Mouse (Mus musculus) left cerebral cortex, postnatal 10 days (tissue): ENCODE measurements around the gene Wwox. TPM values are rescaled to one million over a fixed set of nuclear protein-coding genes. Genes with fewer than 3 reads are reported as not detected.

Experiments used
- DNase-seq, 2 experiments: peaks; one replicate each; pipeline ENCODE4 v3.0.0; 2021 to 2022; ENCODE audit warnings: low spot score in 2 of 2, mixed read lengths in 1 of 2; ENCODE audit errors: extremely low spot score in 1 of 2
- intact Hi-C: fragments of 180-260 bp; cut with DNase I; formaldehyde crosslinking; loops from one replicate; pipeline ENCODE4 v1.15.1; 2025
- total RNA-seq, 2 experiments: library from RNA; stranded (reverse); gene quantifications; 2 replicates each; pipeline ENCODE4 v1.2.3; 2021

Wwox gene
- total RNA-seq, 2 experiments from 2014 or later, result 12.5 to 13.4 TPM

DNA sequence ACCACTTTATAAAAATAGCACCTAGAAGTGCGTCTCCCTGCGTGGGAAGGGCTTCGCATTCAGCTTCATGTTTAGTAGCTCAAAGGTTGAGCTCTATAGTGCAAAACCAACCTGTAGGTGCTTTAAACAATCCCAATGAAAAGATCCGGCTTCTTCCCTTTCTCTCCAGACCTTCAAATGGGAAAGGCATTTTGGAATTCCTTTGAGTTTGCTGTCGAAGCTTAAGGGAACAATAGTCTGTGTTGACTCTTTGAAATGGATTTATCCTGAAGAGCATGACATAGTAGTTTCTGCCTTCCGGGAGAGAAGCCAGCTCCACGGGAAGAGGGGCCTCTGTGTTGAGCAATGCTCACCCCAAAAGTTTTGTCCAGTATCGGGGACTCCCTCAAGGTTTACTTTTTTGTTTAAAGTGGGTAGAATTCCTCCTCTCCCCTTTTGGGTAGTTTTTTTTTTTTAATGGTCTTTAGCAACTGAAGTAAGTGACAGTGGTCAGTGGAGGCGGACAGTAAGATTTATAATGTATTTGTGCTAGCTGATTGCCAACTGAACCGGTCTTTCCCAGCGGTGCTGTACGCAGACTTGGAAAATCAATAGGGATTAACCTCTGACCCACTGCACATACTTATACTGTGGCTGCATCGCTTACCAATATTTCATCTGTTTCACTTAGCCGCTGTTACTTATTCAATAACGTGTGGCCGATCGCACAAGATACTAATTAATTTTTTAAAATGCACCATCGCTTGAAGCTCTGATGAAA is 312.1 kb downstream of the Wwox start:
- intact Hi-C loops, result no loop called here
- DNase-seq, result no peak

GRCm38 (mm10) chr8:114759621-114760020 is 320.2 kb downstream of the Wwox start:
- DNase-seq, result no peak
- intact Hi-C loops, result loop anchor here (10.0 kb wide), 1 partner anchor 1675 kb away; no protein-coding TSS in a partner anchor

GRCm38 (mm10) chr8:114768536-114768935 is 329.1 kb downstream of the Wwox start:
- no peak for DNase-seq
- intact Hi-C loops, result loop anchor here (10.0 kb wide), 1 partner anchor 1666 kb away; no protein-coding TSS in a partner anchor

DNA sequence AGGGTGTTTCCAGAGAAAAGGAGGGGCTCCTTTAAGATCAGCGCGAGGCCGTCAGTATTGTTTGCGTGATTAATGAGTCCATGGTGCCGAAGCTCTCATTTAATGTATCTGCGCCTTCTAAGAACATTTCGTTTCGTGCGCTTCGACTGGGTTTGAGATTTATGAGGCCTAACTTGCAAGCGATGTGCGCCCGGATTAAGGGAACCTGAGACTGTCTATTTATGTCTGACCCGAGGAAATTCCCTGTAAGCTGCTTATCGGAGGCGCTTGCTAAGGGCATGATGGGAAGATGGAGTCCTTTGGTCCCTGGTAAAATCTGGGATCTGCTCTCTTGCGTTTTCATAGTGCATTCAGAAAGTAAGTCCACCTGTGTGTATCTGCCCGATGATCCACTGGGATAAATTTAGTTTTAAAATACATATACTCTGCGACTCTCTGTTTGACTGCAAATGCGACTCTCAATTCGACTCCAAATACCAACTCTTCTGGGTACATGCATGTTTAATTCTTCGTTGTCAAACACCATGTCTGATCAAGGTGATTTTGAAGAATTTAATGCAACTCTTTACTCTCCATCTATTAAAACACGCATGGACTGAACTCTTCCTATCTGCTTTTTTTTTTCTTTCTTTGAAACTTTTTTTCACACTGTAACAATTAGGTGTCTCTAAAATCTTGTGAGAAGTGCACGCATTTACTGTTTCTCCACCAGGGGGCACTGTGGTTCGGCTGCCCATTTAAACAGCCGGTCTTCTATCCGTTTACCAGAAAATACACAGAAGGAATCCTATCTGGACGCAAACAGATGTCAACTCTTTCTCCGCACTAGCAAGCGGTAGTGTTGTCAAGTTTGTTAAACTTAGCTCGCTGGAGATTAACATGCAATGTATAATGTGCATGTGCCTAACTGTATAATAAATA is 331.7 kb downstream of the Wwox start:
- intact Hi-C loops, result loop anchor here (2.0 kb wide), 2 partner anchors 200 to 940 kb away; no protein-coding TSS in a partner anchor
- DNase-seq, result peak; percentile 65 to 82

- no peak for DNase-seq
- intact Hi-C loops, result no loop called here
Measured at GRCm38 (mm10) chr8:114772276-114772849, 332.9 kb downstream of the Wwox start.

GRCm38 (mm10) chr8:114773461-114774414 is 334.3 kb downstream of the Wwox start:
- peak; percentile 42 to 78 for DNase-seq
- intact Hi-C loops, result no loop called here

- no peak for DNase-seq
- intact Hi-C loops, result no loop called here
Measured at GRCm38 (mm10) chr8:114774415-114774775, 334.9 kb downstream of the Wwox start.

- no peak for DNase-seq
- intact Hi-C loops, result no loop called here
Measured at GRCm38 (mm10) chr8:114775543-114775942, 336.1 kb downstream of the Wwox start.

GRCm38 (mm10) chr8:114776696-114777095 is 337.2 kb downstream of the Wwox start:
- intact Hi-C loops, result no loop called here
- no peak for DNase-seq

GRCm38 (mm10) chr8:114777271-114777980 is 338.0 kb downstream of the Wwox start:
- DNase-seq, result no peak
- intact Hi-C loops, result no loop called here

DNA sequence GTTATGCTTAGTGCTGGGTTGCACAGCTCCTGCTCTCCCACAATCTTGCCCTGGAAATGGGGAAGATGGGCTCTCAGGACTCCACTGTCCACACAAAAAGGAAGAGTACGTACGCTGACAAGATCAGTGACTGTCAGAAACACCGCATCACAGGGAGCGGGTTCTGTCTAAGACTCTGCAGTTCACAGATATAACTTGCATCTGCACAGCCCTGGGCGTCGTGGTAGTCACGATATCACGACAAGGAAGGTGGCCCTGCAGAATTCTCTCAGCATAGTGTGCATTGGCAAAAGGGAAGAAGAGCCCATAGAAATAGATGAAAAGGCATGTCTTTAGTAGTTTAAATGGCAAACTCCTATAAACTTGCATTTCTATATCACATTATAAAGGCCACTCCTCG is 339.5 kb downstream of the Wwox start:
- intact Hi-C loops, result no loop called here
- no peak for DNase-seq

DNA sequence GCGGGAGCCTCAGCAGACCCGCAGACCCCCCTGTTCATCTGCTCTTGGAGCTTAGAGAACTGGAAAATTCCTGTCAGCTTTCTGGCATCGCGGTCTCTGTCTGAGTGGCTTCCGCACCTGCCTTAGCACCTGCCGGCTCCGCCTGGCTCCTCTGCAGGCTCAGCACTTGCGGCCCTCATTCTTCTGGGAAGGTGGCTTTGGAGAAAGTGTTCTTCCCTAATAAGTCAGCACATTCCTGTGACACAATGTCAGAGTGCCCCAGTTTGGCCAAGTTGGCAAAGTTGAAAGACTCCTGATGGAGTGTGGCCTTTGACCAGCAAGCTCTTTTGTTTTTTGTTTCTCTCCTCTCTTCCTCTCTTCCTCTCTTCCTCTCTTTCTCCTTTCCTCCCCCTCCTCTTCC is 343.9 kb downstream of the Wwox start:
- intact Hi-C loops, result no loop called here
- DNase-seq, result no peak

GRCm38 (mm10) chr8:114785834-114786233 is 346.4 kb downstream of the Wwox start:
- intact Hi-C loops, result no loop called here
- no peak for DNase-seq

DNA sequence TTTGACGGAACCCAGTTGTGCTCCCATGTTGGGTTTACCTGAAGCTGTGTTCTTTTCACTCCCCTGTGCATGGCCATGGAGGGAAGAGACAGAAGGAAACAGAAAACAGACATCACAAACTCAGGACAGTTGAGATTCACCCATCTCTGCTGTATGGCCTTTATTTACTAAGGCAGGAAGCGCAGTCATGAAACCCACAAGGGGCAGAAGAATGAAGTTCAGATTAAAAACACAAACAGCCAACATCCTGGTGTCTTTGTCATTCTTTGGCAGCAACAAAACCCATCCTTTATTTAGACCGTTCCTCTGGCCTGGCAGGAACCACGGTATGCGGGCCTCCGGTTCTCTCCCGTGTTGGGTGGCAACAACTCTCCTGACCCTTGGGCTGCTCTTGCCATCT is 350.2 kb downstream of the Wwox start:
- DNase-seq, result no peak
- intact Hi-C loops, result no loop called here

- no peak for DNase-seq
- intact Hi-C loops, result no loop called here
Measured at GRCm38 (mm10) chr8:114790754-114791153, 351.3 kb downstream of the Wwox start.

- intact Hi-C loops, result no loop called here
- DNase-seq, result peak in 1 of 2 experiments; percentile 36
Measured at GRCm38 (mm10) chr8:114793682-114794081, 354.2 kb downstream of the Wwox start.

GRCm38 (mm10) chr8:114801428-114802134 is 362.1 kb downstream of the Wwox start:
- intact Hi-C loops, result no loop called here
- DNase-seq, result no peak
